Mouse (Mus musculus) kidney, adult 2 months (tissue): ENCODE measurements around the gene Fosb.

Experiments
- CTCF ChIP-seq: fragments of 200-500 bp; conservative IDR thresholded peaks from 2 replicates; pipeline ENCODE4 v1.5.1; 2011; ENCODE audit warnings: low read depth, mild to moderate bottlenecking, control low read depth, low read length, moderate library complexity, mixed read lengths; ENCODE audit not compliant: insufficient read depth, insufficient read length
- POLR2A ChIP-seq: fragments of 200-500 bp; IDR thresholded peaks from one replicate; pipeline ENCODE4 v1.6.1; 2011; ENCODE audit warnings: low read depth, low read length, control low read depth

DNA sequence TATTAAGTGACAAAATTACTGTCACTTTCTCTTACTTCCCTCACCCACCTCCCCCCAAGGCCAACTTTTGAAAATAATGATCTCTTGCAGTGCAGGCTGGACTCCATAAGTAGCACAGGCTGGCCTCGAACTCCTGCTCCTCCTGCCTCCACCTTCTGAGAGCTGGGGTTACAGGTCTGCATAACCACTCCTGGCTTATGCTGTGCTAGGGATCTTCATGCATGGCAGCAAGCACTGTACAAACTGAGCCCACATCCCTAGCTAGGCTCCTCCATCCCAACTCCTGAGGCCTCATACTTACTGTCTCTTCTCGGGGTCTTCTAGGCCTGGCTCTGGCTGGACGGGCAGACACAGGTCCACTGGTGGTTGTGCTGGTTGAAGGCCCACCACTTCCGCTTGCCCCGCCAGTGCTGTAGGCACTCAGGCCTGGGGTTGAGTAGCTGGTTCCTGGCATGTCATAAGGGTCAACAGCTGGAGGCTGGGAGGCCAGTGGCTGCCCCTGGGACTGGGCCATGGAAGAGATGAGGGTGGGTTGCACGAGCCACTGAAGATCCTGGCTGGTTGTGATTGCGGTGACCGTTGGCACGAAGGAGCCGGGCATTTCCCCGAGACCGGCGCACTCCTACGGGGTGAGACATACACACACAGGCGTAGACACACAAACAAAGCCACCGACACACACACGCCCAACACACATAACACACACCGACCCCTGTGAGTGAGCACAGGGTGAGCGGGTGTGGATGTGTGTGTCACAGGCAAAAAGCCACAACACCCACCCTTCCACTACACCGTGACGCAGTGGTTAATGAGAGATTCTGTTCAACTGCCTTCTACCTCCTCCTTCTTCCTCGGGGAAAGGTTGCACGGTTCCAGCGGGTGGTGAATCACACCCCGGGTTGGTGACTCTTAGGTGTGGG is 2.8 kb downstream of the Fosb start:
- TF ChIP-seq CTCF (no peak), POLR2A (no peak)
